Mouse (Mus musculus) cerebellum, adult 2 months (tissue): ENCODE measurements at regions not wholly inside any gene's neighbourhood (a gene's known extent, or its start where the extent isn't known, plus 50 kb on each side); places are given as distances from the start of the nearest gene placed in this dataset.

Source experiments
- CTCF ChIP-seq: fragments of 200-500 bp; IDR thresholded peaks from 2 replicates; pipeline ENCODE4 v1.5.1; 2011; ENCODE audit warnings: low read depth, mild to moderate bottlenecking, control low read depth, low read length, moderate library complexity, borderline replicate concordance; ENCODE audit not compliant: insufficient read depth
- POLR2A ChIP-seq: fragments of 200-500 bp; IDR thresholded peaks from 2 replicates; pipeline ENCODE4 v1.6.1; 2011; ENCODE audit warnings: low read length, control low read depth, borderline replicate concordance; ENCODE audit not compliant: insufficient read depth

DNA sequence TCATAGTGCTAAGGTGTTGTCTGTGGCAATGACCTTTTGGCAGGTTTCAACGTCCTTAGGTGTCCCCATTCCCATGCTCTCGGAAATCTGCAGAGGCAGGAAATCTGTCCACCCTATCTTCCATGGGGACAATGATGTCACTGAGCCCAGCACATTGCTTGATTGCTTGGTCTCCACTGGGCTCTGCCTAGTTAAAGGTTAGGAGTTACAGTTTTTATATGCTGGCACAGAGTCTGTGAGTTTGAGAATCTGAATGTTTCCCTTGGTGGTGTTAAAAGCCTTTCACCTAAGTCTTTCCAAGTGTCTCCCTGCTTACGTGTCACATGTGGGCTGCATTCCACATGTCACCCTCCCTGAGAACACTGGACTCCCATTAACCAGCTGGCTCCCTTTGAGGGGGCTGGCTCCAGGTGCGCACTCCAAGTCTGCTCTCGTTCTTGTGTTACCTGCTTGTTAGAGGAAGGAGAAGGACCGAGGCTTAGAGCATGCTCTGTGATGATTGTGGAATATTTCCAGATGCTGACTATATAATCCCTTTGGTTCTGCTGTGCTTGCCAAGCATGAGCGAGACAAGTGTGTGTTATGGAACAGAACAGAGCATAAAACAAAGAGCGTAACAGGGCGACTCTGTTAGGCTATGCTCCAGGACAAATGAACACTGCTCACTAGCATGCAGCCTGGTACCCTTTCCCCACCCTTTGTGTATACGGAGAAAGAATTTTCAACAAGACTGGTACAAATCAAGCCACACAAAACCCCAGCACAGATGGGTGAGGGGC is 284.6 kb upstream of the Auts2 start:
- TF ChIP-seq CTCF (no peak), POLR2A (no peak)
